Comparison of ENCODE assay signal across 8 mouse cellular contexts in the genomic region with DNA sequence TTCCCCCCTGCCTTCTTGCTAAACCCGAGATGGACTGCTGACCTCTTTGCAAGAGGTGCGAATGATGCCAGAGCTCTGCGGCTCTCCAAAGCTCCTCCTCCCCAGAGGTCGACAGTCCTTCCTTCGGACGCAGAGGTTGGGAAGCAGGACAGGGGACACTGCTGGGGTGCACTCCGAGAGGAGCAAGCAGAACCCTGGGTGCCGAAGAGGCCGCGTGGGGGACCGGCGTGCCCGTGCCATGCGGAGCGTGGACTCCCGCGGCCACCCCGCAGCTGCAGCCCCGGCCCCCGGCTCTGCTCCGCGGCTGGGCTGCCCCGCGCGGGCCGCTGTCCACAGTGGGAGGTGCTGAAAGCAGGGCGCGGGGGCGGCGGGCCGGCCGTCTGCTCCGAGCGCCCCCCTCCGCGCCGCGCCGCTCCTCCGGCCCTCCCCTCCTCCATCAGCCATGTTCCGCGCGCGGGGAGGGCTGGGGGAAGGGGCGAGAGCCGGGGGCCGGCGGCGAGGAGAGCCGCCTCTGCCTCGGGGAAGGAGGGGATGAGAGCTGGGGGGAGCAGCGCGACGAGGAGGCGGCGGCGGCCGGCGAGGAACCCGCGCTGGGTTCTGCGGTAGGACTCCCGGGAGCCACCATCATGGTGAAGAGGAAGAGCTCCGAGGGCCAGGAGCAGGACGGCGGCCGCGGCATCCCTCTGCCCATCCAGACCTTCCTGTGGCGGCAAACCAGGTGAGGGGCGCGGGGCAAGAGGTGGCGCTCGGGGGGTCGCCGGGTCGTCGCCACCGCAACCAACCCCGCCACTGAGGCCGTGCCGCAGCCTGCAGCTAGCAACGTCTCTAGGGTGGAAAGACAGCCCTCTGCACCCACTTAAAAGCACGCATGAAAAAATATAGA. TPM values are rescaled to one million over a fixed set of nuclear protein-coding genes. Genes with fewer than 3 reads are reported as not detected.
DNase-seq lines count a peak whose midpoint lies in the region; ATAC-seq lines count a peak whose summit lies in the region.

A gene (plus strand): TSS at position 547 of the 883 bp plus-strand sequence.

- H3K27ac ChIP-seq in forebrain, embryonic 13.5 days, result peak within 1 kb of the TSS; percentile 19; the same call in 1 of the 2 replicates
- peak within 1 kb of the TSS; percentile 58 for H3K27ac ChIP-seq in hindbrain, embryonic 11.5 days (ENCODE audit: low read depth, low read length)

- peak; percentile 92 for ATAC-seq in cerebellum, adult (ENCODE audit: insufficient number of reproducible peaks, low FRiP score, low TSS enrichment)
- ATAC-seq in forebrain, embryonic 13.5 days, result peak; percentile 95
- peak; percentile 92 for ATAC-seq in hindbrain, embryonic 11.5 days (ENCODE audit: low FRiP score)

- H3K9ac ChIP-seq in forebrain, embryonic 13.5 days, result peak within 1 kb of the TSS; percentile 80
- peak within 1 kb of the TSS; percentile 66 for H3K9ac ChIP-seq in hindbrain, embryonic 11.5 days (ENCODE audit: low read depth, low read length)

- peaks cover 4% of the 10 kb centered on the region; the same call in 1 of the 2 replicates for H3K4me1 ChIP-seq in forebrain, embryonic 13.5 days
- H3K4me1 ChIP-seq in hindbrain, embryonic 11.5 days (replicated peaks; ENCODE audit: control insufficient read depth, insufficient read depth, low read length), result no peaks in the 10 kb centered on the region

- no peaks in the 10 kb centered on the region for H3K36me3 ChIP-seq in forebrain, embryonic 13.5 days (ENCODE audit: poor library complexity, severe bottlenecking)
- no peaks in the 10 kb centered on the region for H3K36me3 ChIP-seq in hindbrain, embryonic 11.5 days (ENCODE audit: control insufficient read depth, insufficient read depth, low read length)

- peak; percentile 65 for DNase-seq in ZHBTc4 (ENCODE audit: low read depth, low spot score)
- peak; percentile 74 for DNase-seq in hindbrain, embryonic 11.5 days (ENCODE audit: low spot score)
- DNase-seq in left cerebral cortex, adult 8-10 months (ENCODE audit: low spot score in 2 of 2), result peak; percentile 40 to 64
- peak; percentile 68 for DNase-seq in mesoderm, embryonic 11.5 days (ENCODE audit: low read depth, low spot score)
- DNase-seq in right cerebral cortex, postnatal 25 days, result peak; percentile 83
- no peak for DNase-seq in natural killer cell, adult 2 months (ENCODE audit: low spot score in 2 of 2)

- no peaks in the 10 kb centered on the region for H3K9me3 ChIP-seq in forebrain, embryonic 13.5 days (replicated peaks)
- no peaks in the 10 kb centered on the region for H3K9me3 ChIP-seq in hindbrain, embryonic 11.5 days (ENCODE audit: control insufficient read depth, low read length)

- peak within 1 kb of the TSS; percentile 91 for H3K4me2 ChIP-seq in forebrain, embryonic 13.5 days
- H3K4me2 ChIP-seq in hindbrain, embryonic 11.5 days (replicated peaks; ENCODE audit: low read depth, low read length), result peak within 1 kb of the TSS; percentile 83

- WGBS in forebrain, embryonic 13.5 days, result under 1% methylated on average over 60 of the region's 83 CpGs
- WGBS in hindbrain, embryonic 11.5 days, result 1% methylated on average over 52 of the region's 83 CpGs

- peak within 1 kb of the TSS; percentile 69 for H3K4me3 ChIP-seq in forebrain, embryonic 13.5 days
- peak within 1 kb of the TSS; percentile 69 for H3K4me3 ChIP-seq in hindbrain, embryonic 11.5 days (ENCODE audit: low read depth, low read length)

- H3K27me3 ChIP-seq in forebrain, embryonic 13.5 days, result no peaks in the 10 kb centered on the region; the same call in 1 of the 2 replicates
- no peaks in the 10 kb centered on the region for H3K27me3 ChIP-seq in hindbrain, embryonic 11.5 days (ENCODE audit: control insufficient read depth, insufficient read depth, low read length)

RNA-seq across cellular contexts. Expression of the gene that starts here (rescaled TPM):
- 1.7 and 1.8 TPM in 2 replicates for polyA plus RNA-seq in forebrain, embryonic 13.5 days (2015; fragmentation: Nextera tagmentation; extraction: Ambion mirVana)
- 0.80 and 1.3 TPM in 2 replicates for polyA plus RNA-seq in hindbrain, embryonic 11.5 days (2014; fragmentation: Nextera tagmentation; extraction: Ambion mirVana)
- total RNA-seq in left cerebral cortex, adult 8-10 months (2022), result 100 to 1,000 TPM; 219 to 291 (median 249) TPM

Comparison
In these comparisons a context has a peak if more than half of its experiments do, and no peak if none do; other contexts are left out.
1. DNase-seq: peak in ZHBTc4 (single experiment), hindbrain, embryonic 11.5 days (single experiment), left cerebral cortex, adult 8-10 months (2 of 2), mesoderm, embryonic 11.5 days (single experiment) and right cerebral cortex, postnatal 25 days (single experiment); none in natural killer cell, adult 2 months (0 of 2).
2. Peak in every context shown above with its lines, with median percentiles within 50 percentile points of each other: ATAC-seq.